Mouse (Mus musculus): ENCODE results near the gene Cd69. TPM values are rescaled to one million over a fixed set of nuclear protein-coding genes. Genes with fewer than 3 reads are reported as not detected.

Gene Cd69
- polyA plus RNA-seq, 1 experiment from 2014 or later = not detected

- no peaks in the 10 kb centered on the region for H3K9me3 ChIP-seq (replicated peaks)
- H3K27me3 ChIP-seq = no peaks in the 10 kb centered on the region
- peaks cover 7% of the 10 kb centered on the region for H3K4me1 ChIP-seq
- no peak overlapping the region for H3K4me2 ChIP-seq (replicated peaks)
- no peak overlapping the region for H3K9ac ChIP-seq
- no peak overlapping the region for H3K27ac ChIP-seq
- H3K36me3 ChIP-seq = no peaks in the 10 kb centered on the region
- H3K4me3 ChIP-seq = no peak overlapping the region
- no peak for ATAC-seq (ENCODE audit: low FRiP score)
- 65% methylated on average over 5 of the region's 5 CpGs for WGBS
These were observed 33.8 kb downstream of the Cd69 start for GRCm38 (mm10) chr6:129241471-129241870.

DNA sequence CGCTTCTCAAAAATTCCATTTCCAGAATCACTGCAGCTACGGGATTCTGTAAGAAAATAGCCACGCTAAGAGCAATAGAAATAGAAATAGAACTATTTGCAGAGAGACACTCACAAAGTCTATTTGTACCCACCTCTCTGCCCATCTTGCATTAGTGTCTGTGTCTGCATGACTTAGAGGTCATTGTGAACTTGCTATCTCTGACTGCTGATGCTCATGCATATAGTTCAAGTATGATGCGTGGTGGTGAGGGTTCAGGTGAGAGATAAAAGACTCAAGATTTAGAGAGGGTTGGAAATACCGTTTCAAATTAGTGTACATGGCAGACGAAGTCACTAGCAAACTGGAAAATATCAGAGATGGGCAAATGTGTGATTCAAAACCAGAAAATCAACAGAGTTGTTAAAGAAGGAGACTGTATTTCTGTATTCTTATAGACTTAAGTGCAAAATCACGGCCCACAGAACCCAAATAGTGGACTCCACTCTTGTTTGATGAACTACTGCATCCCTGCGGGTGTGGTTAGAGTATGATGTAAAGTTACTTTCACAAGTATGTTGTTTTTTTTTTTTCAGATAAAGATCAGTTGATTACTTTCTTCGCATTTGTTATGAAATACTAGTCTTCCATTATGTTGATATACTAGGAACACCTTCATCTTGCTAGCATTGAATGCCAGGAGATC, 35.5 kb downstream of the Cd69 start:
- WGBS = 88% methylated on average over 9 of the region's 9 CpGs
- no peaks in the 10 kb centered on the region for H3K9me3 ChIP-seq (replicated peaks)
- no peaks in the 10 kb centered on the region for H3K36me3 ChIP-seq
- H3K4me2 ChIP-seq (replicated peaks) = no peak overlapping the region
- H3K9ac ChIP-seq = no peak overlapping the region
- H3K4me1 ChIP-seq = peaks cover 7% of the 10 kb centered on the region
- ATAC-seq (ENCODE audit: low FRiP score) = no peak
- no peak overlapping the region for H3K4me3 ChIP-seq
- no peaks in the 10 kb centered on the region for H3K27me3 ChIP-seq
- no peak overlapping the region for H3K27ac ChIP-seq

GRCm38 (mm10) chr6:129238275-129239038, 36.8 kb downstream of the Cd69 start:
- peak overlapping the region; percentile 42 for H3K4me3 ChIP-seq
- 13% methylated on average over 14 of the region's 14 CpGs for WGBS
- ATAC-seq (ENCODE audit: low FRiP score) = peak; percentile 88

DNA sequence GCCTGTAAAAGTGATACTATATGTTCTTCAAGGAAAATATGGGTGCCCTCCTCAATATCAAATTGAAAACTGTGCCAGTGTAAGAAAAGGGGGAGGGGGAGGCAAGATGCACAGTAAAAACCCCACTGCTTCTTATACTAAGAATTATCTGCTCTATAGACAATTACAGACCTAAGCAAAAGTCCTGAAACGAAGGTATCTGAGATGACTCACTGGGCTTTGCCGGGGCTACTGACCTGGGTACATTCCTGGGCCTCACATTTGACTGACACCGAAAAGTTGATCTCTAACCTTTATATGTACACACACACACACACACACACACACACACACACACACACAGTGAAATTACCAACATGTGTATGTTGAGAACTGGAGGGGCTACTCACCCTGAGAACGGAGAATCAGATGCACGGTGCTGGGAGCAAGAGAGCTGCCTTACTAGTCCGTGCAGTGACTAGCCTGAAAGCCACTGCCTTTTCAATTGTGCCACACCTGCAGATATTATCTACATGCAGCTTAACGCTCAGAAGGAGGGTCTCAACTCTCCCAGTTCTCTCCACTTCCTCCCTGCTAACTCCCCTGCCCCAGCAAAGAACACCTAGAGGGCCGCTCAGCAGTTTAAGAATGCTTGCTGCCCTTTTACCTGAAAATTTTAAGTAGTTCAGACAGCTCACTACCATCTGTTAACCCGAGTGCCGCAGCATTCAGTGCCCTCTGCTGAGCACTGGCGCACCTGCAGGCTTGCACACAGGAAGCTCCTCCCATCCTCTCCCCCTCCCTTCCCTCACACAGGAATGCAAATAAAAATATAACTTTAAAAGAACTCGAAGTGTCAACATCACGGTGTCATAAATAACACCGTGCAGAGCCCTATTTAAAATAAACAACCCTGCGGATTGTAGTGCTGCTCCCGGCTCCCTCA, 37.6 kb downstream of the Cd69 start:
- no peaks in the 10 kb centered on the region for H3K27me3 ChIP-seq
- H3K9me3 ChIP-seq (replicated peaks) = no peaks in the 10 kb centered on the region
- H3K27ac ChIP-seq = no peak overlapping the region
- WGBS = 24% methylated on average over 16 of the region's 16 CpGs
- peak overlapping the region; percentile 59 for H3K4me2 ChIP-seq (replicated peaks)
- H3K4me1 ChIP-seq = peaks cover 7% of the 10 kb centered on the region
- no peaks in the 10 kb centered on the region for H3K36me3 ChIP-seq
- peak; percentile 94 for ATAC-seq (ENCODE audit: low FRiP score)
- peak overlapping the region; percentile 40; the same call in 1 of the 2 replicates for H3K9ac ChIP-seq
- H3K4me3 ChIP-seq = peak overlapping the region; percentile 42

More at GRCm38 (mm10) chr6:129238275-129239038, 36.8 kb downstream of the Cd69 start:
- Histone ChIP-seq H3K9me3 (replicated peaks) (no peaks in the 10 kb centered on the region), H3K9ac (peak overlapping the region; percentile 40), H3K36me3 (no peaks in the 10 kb centered on the region), H3K4me2 (replicated peaks) (peak overlapping the region; percentile 59), H3K27me3 (no peaks in the 10 kb centered on the region), H3K27ac (no peak overlapping the region), H3K4me1 (peaks cover 7% of the 10 kb centered on the region)

GRCm38 (mm10) chr6:129236652-129237342, 38.4 kb downstream of the Cd69 start:
- Histone ChIP-seq H3K36me3 (no peaks in the 10 kb centered on the region), H3K4me3 (no peak overlapping the region), H3K4me1 (peaks cover 7% of the 10 kb centered on the region), H3K27ac (no peak overlapping the region), H3K4me2 (replicated peaks) (no peak overlapping the region), H3K9me3 (replicated peaks) (no peaks in the 10 kb centered on the region), H3K27me3 (no peaks in the 10 kb centered on the region), H3K9ac (no peak overlapping the region)
- no peak for ATAC-seq (ENCODE audit: low FRiP score)
- 85% methylated on average over 2 of the region's 2 CpGs for WGBS

- ATAC-seq (ENCODE audit: low FRiP score) = no peak
- WGBS = 88% methylated on average over 5 of the region's 5 CpGs
- peaks cover 7% of the 10 kb centered on the region for H3K4me1 ChIP-seq
- no peaks in the 10 kb centered on the region for H3K36me3 ChIP-seq
- no peak overlapping the region for H3K4me2 ChIP-seq (replicated peaks)
- no peak overlapping the region for H3K27ac ChIP-seq
- no peak overlapping the region for H3K9ac ChIP-seq
- H3K27me3 ChIP-seq = no peaks in the 10 kb centered on the region
- H3K4me3 ChIP-seq = no peak overlapping the region
- H3K9me3 ChIP-seq (replicated peaks) = no peaks in the 10 kb centered on the region
These were observed 39.3 kb downstream of the Cd69 start for GRCm38 (mm10) chr6:129235855-129236461.

DNA sequence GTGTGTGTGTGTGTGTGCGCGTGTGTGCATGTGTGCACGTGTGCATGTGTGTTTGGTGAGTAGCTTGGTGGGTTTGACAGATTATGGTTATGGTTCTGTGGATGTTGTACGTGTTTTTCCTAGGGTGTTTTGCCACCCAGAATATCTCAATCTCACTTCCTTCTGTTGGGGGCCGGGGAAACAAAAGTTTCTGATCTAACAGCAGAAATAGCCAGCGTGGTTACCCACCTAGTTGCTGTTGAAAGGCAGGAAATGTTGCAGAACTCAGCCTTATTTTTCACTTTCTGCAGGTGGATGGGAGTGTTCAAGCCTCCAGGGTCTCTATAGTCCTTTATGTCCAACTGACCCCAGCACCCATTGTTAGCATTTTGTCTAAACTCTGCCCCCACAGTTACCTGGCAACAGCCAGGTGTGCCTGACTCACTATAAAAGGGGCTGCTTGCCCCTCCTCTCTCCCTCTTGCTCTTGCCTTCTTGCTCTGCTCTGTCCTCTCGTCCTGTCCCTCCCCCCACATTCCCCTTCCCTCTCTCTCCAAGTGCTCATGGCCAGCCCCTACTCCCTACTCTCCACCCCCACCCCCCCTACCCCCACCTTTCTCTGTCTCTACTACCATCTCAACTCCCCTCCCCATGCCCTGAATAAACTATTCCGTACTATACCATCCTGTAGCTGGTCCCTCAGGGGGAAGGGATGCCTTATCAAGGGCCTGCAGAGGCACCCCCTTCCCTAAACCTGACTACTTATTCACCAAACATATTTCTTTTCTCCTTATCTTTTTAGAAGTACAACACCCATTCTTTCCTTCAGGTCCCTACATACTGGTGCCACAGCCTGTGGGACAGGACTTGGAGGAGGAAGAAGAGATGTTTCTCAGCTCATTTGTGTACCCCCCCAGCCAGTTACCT, 40.5 kb downstream of the Cd69 start:
- ATAC-seq (ENCODE audit: low FRiP score) = no peak
- no peak overlapping the region for H3K4me3 ChIP-seq
- peaks cover 7% of the 10 kb centered on the region for H3K4me1 ChIP-seq
- H3K27ac ChIP-seq = no peak overlapping the region
- no peak overlapping the region for H3K9ac ChIP-seq
- no peaks in the 10 kb centered on the region for H3K27me3 ChIP-seq
- WGBS = 73% methylated on average over 8 of the region's 8 CpGs
- no peaks in the 10 kb centered on the region for H3K9me3 ChIP-seq (replicated peaks)
- H3K36me3 ChIP-seq = no peaks in the 10 kb centered on the region
- no peak overlapping the region for H3K4me2 ChIP-seq (replicated peaks)

GRCm38 (mm10) chr6:129233955-129234369, 41.3 kb downstream of the Cd69 start:
- 89% methylated on average over 14 of the region's 18 CpGs for WGBS
- Histone ChIP-seq H3K9me3 (replicated peaks) (no peaks in the 10 kb centered on the region), H3K4me1 (peaks cover 7% of the 10 kb centered on the region), H3K4me3 (no peak overlapping the region), H3K9ac (no peak overlapping the region), H3K27me3 (no peaks in the 10 kb centered on the region), H3K36me3 (no peaks in the 10 kb centered on the region), H3K27ac (no peak overlapping the region), H3K4me2 (replicated peaks) (no peak overlapping the region)
- no peak for ATAC-seq (ENCODE audit: low FRiP score)

GRCm38 (mm10) chr6:129233366-129233954, 41.8 kb downstream of the Cd69 start:
- Histone ChIP-seq H3K27ac (no peak overlapping the region), H3K4me1 (peaks cover 7% of the 10 kb centered on the region), H3K36me3 (no peaks in the 10 kb centered on the region), H3K9me3 (replicated peaks) (no peaks in the 10 kb centered on the region), H3K9ac (no peak overlapping the region), H3K4me3 (no peak overlapping the region), H3K4me2 (replicated peaks) (no peak overlapping the region), H3K27me3 (no peaks in the 10 kb centered on the region)
- ATAC-seq (ENCODE audit: low FRiP score) = no peak
- 85% methylated on average over 6 of the region's 6 CpGs for WGBS

DNA sequence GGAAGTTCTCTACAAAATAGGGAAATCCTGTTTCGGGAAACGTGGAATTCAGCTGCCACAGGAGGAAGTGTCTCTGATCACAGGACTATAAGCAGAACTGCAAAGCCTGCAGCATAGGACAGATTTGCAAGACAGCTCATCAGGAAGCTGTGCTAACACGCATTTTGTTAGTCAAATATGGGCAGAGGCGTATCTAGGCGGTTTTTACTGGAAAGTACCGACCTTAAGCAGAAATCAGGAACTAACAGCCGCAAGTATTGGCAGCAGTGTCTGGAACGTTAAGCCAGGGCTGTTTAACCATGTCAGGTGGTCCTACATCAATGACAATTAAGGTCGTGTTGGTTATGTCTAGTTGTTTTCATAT, 42.4 kb downstream of the Cd69 start:
- no peak overlapping the region for H3K9ac ChIP-seq
- H3K36me3 ChIP-seq = no peaks in the 10 kb centered on the region
- H3K9me3 ChIP-seq (replicated peaks) = no peaks in the 10 kb centered on the region
- no peaks in the 10 kb centered on the region for H3K27me3 ChIP-seq
- ATAC-seq (ENCODE audit: low FRiP score) = no peak
- H3K27ac ChIP-seq = no peak overlapping the region
- 88% methylated on average over 9 of the region's 9 CpGs for WGBS
- no peak overlapping the region for H3K4me2 ChIP-seq (replicated peaks)
- H3K4me1 ChIP-seq = peaks cover 4% of the 10 kb centered on the region; the same call in 1 of the 2 replicates
- no peak overlapping the region for H3K4me3 ChIP-seq

Data from hindbrain, embryonic 12.5 days (tissue).